Mouse (Mus musculus) CD8-positive naive resting alpha-beta T cell, adult 2 months (primary cell): ENCODE measurements around the gene Ints11.

Experiments
- DNase-seq, 2 experiments: peaks; one replicate each; pipeline ENCODE4 v3.0.0; 2022; ENCODE audit warnings: low read depth in 2 of 2, low spot score in 2 of 2

The Ints11 gene

GRCm38 (mm10) chr4:155869317-155870033 lies at the start of gene Ints11, which contains the start of gene Cptp:
TSS of gene Ints11 (plus strand) at chr4:155869546.
TSS of gene Cptp (minus strand) at chr4:155869440.
- DNase-seq: peak; percentile 89 to 94

DNA sequence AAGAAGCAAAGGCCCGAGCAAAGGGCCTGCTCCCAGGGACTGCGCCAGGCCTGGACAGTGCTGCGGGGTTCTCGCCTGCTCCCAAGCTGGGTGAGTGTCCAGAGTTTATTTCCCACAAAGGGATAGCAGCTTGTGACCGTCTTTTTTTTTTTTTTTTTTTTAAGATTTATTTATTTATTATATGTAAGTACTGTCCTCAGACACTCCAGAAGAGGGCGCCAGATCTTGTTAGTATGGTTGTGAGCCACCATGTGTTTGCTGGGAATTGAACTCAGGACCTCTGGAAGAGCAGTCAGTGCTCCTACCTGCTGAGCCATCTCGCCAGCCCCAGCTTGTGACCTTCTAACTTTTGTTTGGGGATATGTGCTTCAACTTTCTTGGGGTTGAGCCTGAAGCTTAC lies 48.3 kb upstream of the Ints11 start:
- DNase-seq: peak in 1 of 2 experiments; percentile 29

- DNase-seq: no peak
Observed at GRCm38 (mm10) chr4:155823443-155823842, 45.9 kb upstream of the Ints11 start.

DNA sequence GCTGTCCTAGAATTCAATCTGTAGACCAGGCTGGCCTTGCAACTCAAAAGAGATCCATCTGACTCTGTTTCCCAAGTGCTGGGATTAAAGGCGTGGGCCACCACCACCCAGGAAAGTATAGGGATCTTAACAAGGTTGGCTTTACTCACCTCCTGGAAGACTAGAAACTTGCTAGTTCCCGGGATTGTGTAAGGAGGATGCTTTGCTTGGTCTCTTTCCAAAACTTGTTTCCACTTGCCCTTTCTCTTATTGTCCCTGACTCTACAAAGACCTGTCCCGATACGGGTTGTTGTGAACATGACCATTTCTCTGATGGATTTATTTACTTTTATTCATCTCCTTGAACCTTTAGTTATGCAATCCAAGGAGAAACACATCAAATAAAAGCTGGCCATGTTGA lies 39.5 kb upstream of the Ints11 start:
- DNase-seq: no peak

DNA sequence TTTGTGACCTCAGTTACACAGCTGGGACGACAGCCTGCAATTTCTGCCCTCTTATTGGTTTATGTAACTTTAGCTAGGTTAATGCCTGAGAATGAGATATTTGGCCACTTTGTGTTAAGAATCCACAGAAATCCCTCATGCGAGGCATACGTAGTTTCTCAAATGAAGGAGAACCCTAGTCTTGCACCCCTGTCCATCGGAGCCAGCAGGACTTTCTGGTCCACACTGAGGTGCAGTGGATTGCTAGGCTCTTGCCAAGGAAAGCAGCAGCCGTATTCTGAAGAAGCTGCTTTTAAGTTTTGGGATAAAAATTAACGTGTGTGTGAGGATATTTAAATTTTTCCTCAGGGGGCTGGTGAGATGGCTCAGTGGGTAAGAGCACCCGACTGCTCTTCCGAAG lies 38.8 kb upstream of the Ints11 start:
- no peak for DNase-seq

DNA sequence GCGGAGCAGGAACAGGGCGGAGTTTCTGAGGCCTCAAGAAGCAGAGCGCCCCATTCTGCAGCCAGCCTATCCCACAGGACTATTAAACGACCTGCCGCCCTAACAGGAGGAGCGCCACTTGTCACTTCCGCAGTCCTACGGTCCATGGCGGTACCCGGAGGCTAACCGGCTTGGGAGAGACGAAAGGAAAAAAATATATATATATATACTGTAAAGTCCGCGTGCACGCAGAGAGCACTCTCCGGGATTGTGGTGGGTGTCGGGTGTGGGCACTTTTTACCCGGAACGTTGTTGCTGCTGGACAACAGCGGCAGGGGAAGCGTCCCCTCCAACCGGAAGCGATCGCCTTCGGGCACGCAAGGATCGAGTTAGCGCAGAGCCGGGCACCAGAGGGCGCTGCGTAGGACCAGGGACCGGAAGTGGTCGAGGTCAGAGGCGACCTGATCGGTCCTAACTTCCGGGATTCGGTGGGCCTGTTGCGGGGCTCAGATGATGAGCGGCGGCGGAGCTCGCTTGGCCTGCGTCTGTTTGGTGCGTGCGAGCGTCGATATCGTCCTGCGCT lies 38.1 kb upstream of the Ints11 start, which contains the start of gene Aurkaip1:
Gene Aurkaip1 (plus strand): TSS at position 68 of the 562 bp plus-strand sequence.
- DNase-seq: peak; percentile 87 to 88

DNA sequence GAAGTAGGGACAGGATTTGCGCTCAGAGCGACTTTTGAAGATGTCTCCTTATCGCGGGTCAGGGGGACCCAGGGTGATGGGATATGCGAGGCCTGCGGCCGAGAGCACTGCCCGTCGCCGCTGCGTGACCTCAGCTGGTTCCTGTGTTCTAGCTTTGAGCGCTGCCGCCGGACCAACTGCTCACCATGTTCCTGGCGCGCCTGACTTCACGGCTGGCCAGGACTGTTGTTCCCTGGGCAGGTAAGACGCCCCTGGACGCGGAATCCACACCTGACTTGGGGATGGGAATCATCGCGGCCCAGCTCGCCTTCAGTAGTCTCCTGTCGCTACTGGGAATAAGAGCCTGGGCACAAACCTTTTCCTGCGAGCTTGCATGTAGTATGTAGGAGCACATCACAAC lies 37.5 kb upstream of the Ints11 start:
- DNase-seq: peak in 1 of 2 experiments; percentile 10

- DNase-seq: no peak
Observed at GRCm38 (mm10) chr4:155832321-155832720, 37.0 kb upstream of the Ints11 start.

DNA sequence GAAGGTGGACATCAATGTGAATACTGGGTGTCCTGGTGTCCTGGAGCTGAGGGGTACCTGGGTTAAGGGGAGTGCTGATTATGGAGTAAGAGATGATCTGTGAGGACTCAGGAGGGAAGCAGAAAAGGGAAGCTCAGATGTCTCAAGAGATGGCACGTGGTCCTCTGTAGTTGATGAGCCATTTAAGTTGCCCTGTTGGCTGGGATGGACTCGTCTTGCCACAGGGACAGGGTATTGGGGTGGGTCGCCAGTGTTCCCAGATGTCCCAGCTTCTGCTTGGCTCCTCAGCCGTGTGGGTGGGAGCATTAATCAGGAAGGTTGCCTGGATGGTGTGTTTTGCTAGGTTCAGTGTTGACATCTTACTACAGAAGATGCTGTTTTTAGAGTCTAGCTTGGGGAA lies 36.1 kb upstream of the Ints11 start:
- DNase-seq: no peak

DNA sequence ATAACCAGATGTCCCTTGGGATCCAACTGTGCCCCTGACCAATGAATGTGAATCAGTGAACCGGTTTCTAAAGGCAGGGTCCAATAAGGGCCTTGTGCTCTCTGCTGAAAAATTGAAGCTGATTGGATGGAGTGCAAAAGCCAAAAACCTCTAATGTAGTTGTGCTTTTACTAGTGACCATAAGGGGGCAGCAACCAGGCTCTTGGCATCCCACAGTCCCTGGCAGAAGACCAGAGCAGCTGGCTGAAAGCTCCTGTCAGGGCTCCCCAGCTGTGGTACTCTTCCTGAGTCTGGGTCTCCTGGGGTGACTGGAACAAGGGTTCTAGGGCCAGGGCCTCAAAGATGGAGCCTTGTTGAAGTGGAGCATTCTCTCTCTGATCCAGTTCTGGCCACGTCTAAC lies 35.5 kb upstream of the Ints11 start:
- DNase-seq: peak; percentile 53 to 69

GRCm38 (mm10) chr4:155837404-155838010 lies 31.8 kb upstream of the Ints11 start:
- no peak for DNase-seq

GRCm38 (mm10) chr4:155838187-155839153 lies 30.9 kb upstream of the Ints11 start:
- no peak for DNase-seq

- DNase-seq: no peak
Observed at GRCm38 (mm10) chr4:155839483-155839910, 29.8 kb upstream of the Ints11 start, which contains the start of gene Mxra8. TSS of gene Mxra8 (plus strand) at chr4:155839680.

GRCm38 (mm10) chr4:155840076-155841002 lies 29.0 kb upstream of the Ints11 start:
- no peak for DNase-seq

GRCm38 (mm10) chr4:155841003-155841454 lies 28.3 kb upstream of the Ints11 start:
- peak; percentile 58 for DNase-seq

DNA sequence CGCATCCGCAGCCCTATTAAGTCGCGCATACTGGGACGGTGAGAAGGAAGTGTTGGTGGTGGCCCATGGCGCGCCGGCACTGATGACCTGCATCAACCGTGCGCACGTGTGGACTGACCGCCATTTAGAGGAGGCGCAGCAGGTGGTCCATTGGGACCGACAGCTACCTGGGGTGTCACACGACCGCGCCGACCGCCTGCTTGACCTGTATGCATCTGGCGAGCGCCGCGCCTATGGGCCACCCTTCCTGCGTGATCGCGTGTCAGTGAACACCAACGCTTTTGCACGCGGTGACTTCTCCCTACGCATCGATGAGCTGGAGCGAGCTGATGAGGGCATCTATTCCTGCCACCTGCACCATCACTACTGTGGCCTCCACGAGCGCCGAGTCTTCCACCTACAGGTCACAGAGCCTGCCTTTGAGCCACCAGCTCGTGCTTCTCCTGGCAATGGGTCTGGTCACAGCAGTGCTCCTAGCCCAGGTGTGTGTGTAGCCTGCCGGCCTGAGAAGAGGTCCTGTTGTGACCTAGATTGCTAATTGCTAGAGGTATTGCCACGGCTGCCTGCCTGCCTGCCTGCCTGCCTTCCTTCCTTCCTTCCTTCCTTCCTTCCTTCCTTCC lies 27.6 kb upstream of the Ints11 start:
- DNase-seq: no peak

GRCm38 (mm10) chr4:155843231-155843630 lies 26.1 kb upstream of the Ints11 start:
- DNase-seq: no peak

GRCm38 (mm10) chr4:155846871-155847578 lies 22.3 kb upstream of the Ints11 start, which contains the start of gene Dvl1:
TSS of gene Dvl1 (plus strand) at chr4:155847402.
- peak; percentile 94 to 96 for DNase-seq
